Mouse (Mus musculus) intestine, embryonic 16.5 days (tissue): Measurements from ENCODE around the gene Mybpc2. TPM values are rescaled to one million over a fixed set of nuclear protein-coding genes. Genes with fewer than 3 reads are reported as not detected.

Experiments
- ATAC-seq: fragments of 200-750 bp; cut with Nextera tagmentation; 2 replicates; pipeline ENCODE4 v1.8.0; 2017; ENCODE audit warnings: moderate TSS enrichment, moderate library complexity
- H3K27ac ChIP-seq: fragments of 300-500 bp; sonication (generic); 2 replicates; pipeline ENCODE4 v1.5.1; 2014; ENCODE audit warnings: mild to moderate bottlenecking, low read length
- H3K27me3 ChIP-seq: fragments of 300-500 bp; sonication (generic); replicated peaks from 2 replicates; pipeline ENCODE4 v1.6.1; 2014; ENCODE audit warnings: low read length, control low read depth, mixed read lengths; ENCODE audit not compliant: control insufficient read depth, insufficient read depth
- H3K36me3 ChIP-seq: fragments of 300-500 bp; sonication (generic); 2 replicates; pipeline ENCODE4 v1.6.1; 2014; ENCODE audit warnings: low read length, control low read depth; ENCODE audit not compliant: control insufficient read depth, insufficient read depth
- H3K4me1 ChIP-seq: fragments of 300-500 bp; sonication (generic); 2 replicates; pipeline ENCODE4 v1.6.1; 2014; ENCODE audit warnings: low read length, control low read depth, mixed read lengths; ENCODE audit not compliant: control insufficient read depth, insufficient read depth
- H3K4me2 ChIP-seq: fragments of 300-500 bp; sonication (generic); 2 replicates; pipeline ENCODE4 v1.6.1; 2014; ENCODE audit warnings: low read depth, low read length, control low read depth
- H3K4me3 ChIP-seq: fragments of 300-500 bp; sonication (generic); 2 replicates; pipeline ENCODE4 v1.5.1; 2014; ENCODE audit warnings: mild to moderate bottlenecking, low read length
- H3K9ac ChIP-seq: fragments of 300-500 bp; sonication (generic); 2 replicates; pipeline ENCODE4 v1.6.1; 2014; ENCODE audit warnings: low read depth, low read length
- H3K9me3 ChIP-seq: fragments of 300-500 bp; sonication (generic); 2 replicates; pipeline ENCODE4 v1.6.1; 2016; ENCODE audit warnings: low read length, control low read depth; ENCODE audit not compliant: control insufficient read depth
- WGBS: fragments of 180-500 bp; shearing (Covaris S2); extraction: QIAGEN DNeasy Blood & Tissue Kit; methylation state at CpG from one replicate; pipeline ENCODE4 v1.1.7; 2014; 5-methylcytosine and 5-hydroxymethylcytosine counted together
- polyA plus RNA-seq: library from polyadenylated mRNA; unstranded; fragments of >200 nt; fragmentation: Nextera tagmentation; extraction: Ambion mirVana; gene quantifications from 2 replicates; pipeline ENCODE4 v1.2.1, GENCODE M21; 2015

Gene Mybpc2
- polyA plus RNA-seq, 1 experiment from 2014 or later, result 0.45 TPM

GRCm38 (mm10) chr7:44560435-44561400 lies 36.3 kb upstream of the Mybpc2 start:
- Histone ChIP-seq H3K27ac (no peak overlapping the region), H3K36me3 (no peaks in the 10 kb centered on the region), H3K9ac (no peak overlapping the region), H3K4me1 (peaks cover 4% of the 10 kb centered on the region; the same call in 1 of the 2 replicates), H3K4me3 (no peak overlapping the region), H3K27me3 (no peaks in the 10 kb centered on the region), H3K4me2 (no peak overlapping the region), H3K9me3 (no peaks in the 10 kb centered on the region)
- no peak for ATAC-seq
- WGBS, result 51% methylated on average over 18 of the region's 18 CpGs

- Histone ChIP-seq H3K4me1 (peaks cover 4% of the 10 kb centered on the region; the same call in 1 of the 2 replicates), H3K9me3 (no peaks in the 10 kb centered on the region), H3K27me3 (no peaks in the 10 kb centered on the region), H3K9ac (no peak overlapping the region), H3K4me3 (no peak overlapping the region), H3K36me3 (no peaks in the 10 kb centered on the region), H3K4me2 (no peak overlapping the region), H3K27ac (peak overlapping the region; percentile 21; the same call in 1 of the 2 replicates)
- no peak for ATAC-seq
- WGBS, result 61% methylated on average over 2 of the region's 2 CpGs
Measured at GRCm38 (mm10) chr7:44557629-44558028, 33.2 kb upstream of the Mybpc2 start.

GRCm38 (mm10) chr7:44553826-44554225 lies 29.4 kb upstream of the Mybpc2 start, which contains the start of gene Nr1h2:
Gene Nr1h2 (minus strand): TSS chr7:44553951.
- H3K9ac ChIP-seq, result peak within 1 kb of the TSS; percentile 79
- peaks cover 4% of the 10 kb centered on the region; the same call in 1 of the 2 replicates for H3K4me1 ChIP-seq
- H3K4me2 ChIP-seq, result peak within 1 kb of the TSS; percentile 62
- H3K27ac ChIP-seq, result peak within 1 kb of the TSS; percentile 98
- peak; percentile 84 for ATAC-seq
- H3K9me3 ChIP-seq, result no peaks in the 10 kb centered on the region
- peaks cover 25% of the 10 kb centered on the region for H3K36me3 ChIP-seq
- H3K4me3 ChIP-seq, result peak within 1 kb of the TSS; percentile 75
- H3K27me3 ChIP-seq, result no peaks in the 10 kb centered on the region
- under 1% methylated on average over 22 of the region's 22 CpGs for WGBS

- Histone ChIP-seq H3K27ac (peak overlapping the region; percentile 98), H3K4me2 (peak overlapping the region; percentile 55), H3K9me3 (no peaks in the 10 kb centered on the region), H3K4me1 (peaks cover 4% of the 10 kb centered on the region; the same call in 1 of the 2 replicates), H3K4me3 (peak overlapping the region; percentile 75), H3K27me3 (no peaks in the 10 kb centered on the region), H3K36me3 (peaks cover 25% of the 10 kb centered on the region), H3K9ac (peak overlapping the region; percentile 79)
- WGBS, result 1% methylated on average over 32 of the region's 32 CpGs
- peak; percentile 70 for ATAC-seq
Measured at GRCm38 (mm10) chr7:44553196-44553764, 28.8 kb upstream of the Mybpc2 start.

GRCm38 (mm10) chr7:44552141-44552908 lies 27.9 kb upstream of the Mybpc2 start:
- Histone ChIP-seq H3K9me3 (no peaks in the 10 kb centered on the region), H3K4me2 (no peak overlapping the region; the same call in 1 of the 2 replicates), H3K27me3 (no peaks in the 10 kb centered on the region), H3K4me1 (peaks cover 11% of the 10 kb centered on the region), H3K36me3 (peaks cover 25% of the 10 kb centered on the region), H3K4me3 (no peak overlapping the region), H3K27ac (peak overlapping the region; percentile 16; the same call in 1 of the 2 replicates), H3K9ac (0 out of 2 replicates have a peak overlapping the region, but pooled peaks have one; percentile 21)
- WGBS, result 85% methylated on average over 31 of the region's 31 CpGs
- ATAC-seq, result no peak

- no peak for ATAC-seq
- no peak overlapping the region for H3K9ac ChIP-seq
- no peaks in the 10 kb centered on the region for H3K27me3 ChIP-seq
- no peak overlapping the region for H3K4me2 ChIP-seq
- WGBS, result 82% methylated on average over 22 of the region's 22 CpGs
- H3K27ac ChIP-seq, result no peak overlapping the region
- no peak overlapping the region for H3K4me3 ChIP-seq
- H3K36me3 ChIP-seq, result peaks cover 25% of the 10 kb centered on the region
- peaks cover 11% of the 10 kb centered on the region for H3K4me1 ChIP-seq
- H3K9me3 ChIP-seq, result no peaks in the 10 kb centered on the region
Measured at GRCm38 (mm10) chr7:44551731-44552130, 27.3 kb upstream of the Mybpc2 start.

- Histone ChIP-seq H3K9ac (no peak overlapping the region), H3K4me1 (peaks cover 11% of the 10 kb centered on the region), H3K36me3 (peaks cover 25% of the 10 kb centered on the region), H3K27ac (no peak overlapping the region), H3K4me3 (no peak overlapping the region), H3K9me3 (no peaks in the 10 kb centered on the region), H3K27me3 (no peaks in the 10 kb centered on the region), H3K4me2 (no peak overlapping the region)
- 93% methylated on average over 21 of the region's 21 CpGs for WGBS
- no peak for ATAC-seq
Measured at GRCm38 (mm10) chr7:44551301-44551700, 26.8 kb upstream of the Mybpc2 start.

GRCm38 (mm10) chr7:44550409-44550678 lies 25.9 kb upstream of the Mybpc2 start:
- WGBS, result 97% methylated on average over 12 of the region's 12 CpGs
- no peak for ATAC-seq
- Histone ChIP-seq H3K4me2 (no peak overlapping the region), H3K27me3 (no peaks in the 10 kb centered on the region), H3K27ac (no peak overlapping the region), H3K9ac (no peak overlapping the region), H3K36me3 (peaks cover 25% of the 10 kb centered on the region), H3K9me3 (no peaks in the 10 kb centered on the region), H3K4me1 (peaks cover 11% of the 10 kb centered on the region), H3K4me3 (no peak overlapping the region)
